Mouse (Mus musculus) lung, embryonic 14.5 days (tissue): ENCODE data around the gene Il4ra. TPM values are rescaled to one million over a fixed set of nuclear protein-coding genes. Genes with fewer than 3 reads are reported as not detected.

Experiments
- ATAC-seq: fragments of 200-750 bp; cut with Nextera tagmentation; 2 replicates; pipeline ENCODE4 v1.8.0; 2017; ENCODE audit warnings: mild to moderate bottlenecking, moderate TSS enrichment, moderate library complexity; ENCODE audit not compliant: insufficient read depth
- DNase-seq: peaks from one replicate; pipeline ENCODE4 v3.0.0-alpha.2; 2015
- H3K27ac ChIP-seq: fragments of 300-500 bp; sonication (generic); 2 replicates; pipeline ENCODE4 v1.5.1; 2014; ENCODE audit warnings: low read depth, mild to moderate bottlenecking, moderate library complexity
- H3K27me3 ChIP-seq: fragments of 300-500 bp; sonication (generic); 2 replicates; pipeline ENCODE4 v1.6.1; 2014; ENCODE audit warnings: low read length, control low read depth; ENCODE audit not compliant: insufficient read depth
- H3K36me3 ChIP-seq: fragments of 300-500 bp; sonication (generic); 2 replicates; pipeline ENCODE4 v1.6.1; 2014; ENCODE audit warnings: control low read depth; ENCODE audit not compliant: insufficient read depth
- H3K4me1 ChIP-seq: fragments of 300-500 bp; sonication (generic); 2 replicates; pipeline ENCODE4 v1.6.1; 2014; ENCODE audit warnings: antibody characterized with exemption, control low read depth; ENCODE audit not compliant: insufficient read depth
- H3K4me2 ChIP-seq: fragments of 300-500 bp; sonication (generic); 2 replicates; pipeline ENCODE4 v1.6.1; 2014; ENCODE audit warnings: mild to moderate bottlenecking
- H3K4me3 ChIP-seq: fragments of 300-500 bp; sonication (generic); 2 replicates; pipeline ENCODE4 v1.5.1; 2014; ENCODE audit warnings: low read depth, low read length
- H3K9ac ChIP-seq: fragments of 300-500 bp; sonication (generic); 2 replicates; pipeline ENCODE4 v1.6.1; 2014
- H3K9me3 ChIP-seq: fragments of 300-500 bp; sonication (generic); 2 replicates; pipeline ENCODE4 v1.6.1; 2016; ENCODE audit warnings: low read depth, low read length, control low read depth
- CTCF ChIP-seq: IDR thresholded peaks from 2 replicates; pipeline ENCODE4 v1.5.1; 2016; ENCODE audit warnings: antibody characterized with exemption, low read depth
- WGBS: fragments of 180-500 bp; shearing (Covaris S2); extraction: QIAGEN DNeasy Blood & Tissue Kit; methylation state at CpG from one replicate; pipeline ENCODE4 v1.1.7; 2014; 5-methylcytosine and 5-hydroxymethylcytosine counted together
- polyA plus RNA-seq: library from polyadenylated mRNA; unstranded; fragments of >200 nt; fragmentation: Nextera tagmentation; extraction: Ambion mirVana; gene quantifications from 2 replicates; pipeline ENCODE4 v1.2.1, GENCODE M21; 2014

Il4ra gene
- polyA plus RNA-seq, 1 experiment from 2014 or later = 11.3 TPM

GRCm38 (mm10) chr7:125539351-125539750 lies 12.6 kb upstream of the Il4ra start:
- H3K27ac ChIP-seq = no peak overlapping the region
- H3K36me3 ChIP-seq = no peaks in the 10 kb centered on the region
- H3K4me1 ChIP-seq = no peaks in the 10 kb centered on the region
- no peak overlapping the region for H3K9ac ChIP-seq
- no peak for TF ChIP-seq CTCF
- DNase-seq (no peak), ATAC-seq (no peak)
- no peak overlapping the region for H3K4me3 ChIP-seq
- no peak overlapping the region for H3K4me2 ChIP-seq
- H3K27me3 ChIP-seq = no peaks in the 10 kb centered on the region
- H3K9me3 ChIP-seq = peaks cover 5% of the 10 kb centered on the region; the same call in 1 of the 2 replicates
- 75% methylated on average over 3 of the region's 3 CpGs for WGBS

GRCm38 (mm10) chr7:125541026-125541425 lies 10.9 kb upstream of the Il4ra start:
- no peak overlapping the region for H3K9ac ChIP-seq
- no peaks in the 10 kb centered on the region for H3K36me3 ChIP-seq
- H3K27ac ChIP-seq = no peak overlapping the region
- no peak overlapping the region for H3K4me2 ChIP-seq
- H3K9me3 ChIP-seq = no peaks in the 10 kb centered on the region
- ATAC-seq (no peak), DNase-seq (no peak)
- H3K4me3 ChIP-seq = no peak overlapping the region
- TF ChIP-seq CTCF = no peak
- 60% methylated on average over 1 of the region's 1 CpGs for WGBS
- H3K27me3 ChIP-seq = no peaks in the 10 kb centered on the region
- no peaks in the 10 kb centered on the region for H3K4me1 ChIP-seq

GRCm38 (mm10) chr7:125541821-125542220 lies 10.1 kb upstream of the Il4ra start:
- WGBS = 85% methylated on average over 2 of the region's 2 CpGs
- TF ChIP-seq CTCF = no peak
- no peak for DNase-seq
- Histone ChIP-seq H3K9me3 (no peaks in the 10 kb centered on the region), H3K4me1 (no peaks in the 10 kb centered on the region), H3K27ac (no peak overlapping the region), H3K4me2 (no peak overlapping the region), H3K4me3 (no peak overlapping the region), H3K27me3 (no peaks in the 10 kb centered on the region), H3K36me3 (no peaks in the 10 kb centered on the region), H3K9ac (no peak overlapping the region)
- no peak for ATAC-seq

GRCm38 (mm10) chr7:125542335-125543050 lies 9.4 kb upstream of the Il4ra start:
- WGBS = 69% methylated on average over 11 of the region's 11 CpGs
- no peak overlapping the region for H3K9ac ChIP-seq
- H3K4me2 ChIP-seq = no peak overlapping the region
- H3K4me3 ChIP-seq = no peak overlapping the region
- no peak overlapping the region for H3K27ac ChIP-seq
- no peaks in the 10 kb centered on the region for H3K9me3 ChIP-seq
- no peaks in the 10 kb centered on the region for H3K27me3 ChIP-seq
- H3K4me1 ChIP-seq = no peaks in the 10 kb centered on the region
- no peak for TF ChIP-seq CTCF
- DNase-seq (no peak), ATAC-seq (no peak)
- H3K36me3 ChIP-seq = no peaks in the 10 kb centered on the region

- H3K9me3 ChIP-seq = no peaks in the 10 kb centered on the region
- H3K9ac ChIP-seq = no peak overlapping the region
- no peak overlapping the region for H3K27ac ChIP-seq
- DNase-seq (no peak), ATAC-seq (no peak)
- H3K4me2 ChIP-seq = no peak overlapping the region
- WGBS = 40% methylated on average over 3 of the region's 3 CpGs
- H3K36me3 ChIP-seq = no peaks in the 10 kb centered on the region
- no peaks in the 10 kb centered on the region for H3K27me3 ChIP-seq
- no peaks in the 10 kb centered on the region for H3K4me1 ChIP-seq
- TF ChIP-seq CTCF = no peak
- H3K4me3 ChIP-seq = no peak overlapping the region
These were observed 8.4 kb upstream of the Il4ra start for GRCm38 (mm10) chr7:125543497-125543896.

- WGBS = 86% methylated on average over 7 of the region's 7 CpGs
- H3K36me3 ChIP-seq = no peaks in the 10 kb centered on the region
- DNase-seq = no peak
- H3K4me3 ChIP-seq = no peak overlapping the region
- no peaks in the 10 kb centered on the region for H3K4me1 ChIP-seq
- H3K9ac ChIP-seq = no peak overlapping the region
- H3K9me3 ChIP-seq = no peaks in the 10 kb centered on the region
- no peak for TF ChIP-seq CTCF
- no peak overlapping the region for H3K27ac ChIP-seq
- no peaks in the 10 kb centered on the region for H3K27me3 ChIP-seq
- no peak overlapping the region for H3K4me2 ChIP-seq
- ATAC-seq = no peak
These were observed 6.6 kb upstream of the Il4ra start for GRCm38 (mm10) chr7:125545331-125545730.

- Histone ChIP-seq H3K4me1 (0 out of 2 replicates have a peak, but pooled peaks cover 4% of the 10 kb centered on the region), H3K4me2 (no peak overlapping the region), H3K9ac (no peak overlapping the region), H3K4me3 (no peak overlapping the region), H3K9me3 (no peaks in the 10 kb centered on the region), H3K27ac (no peak overlapping the region), H3K36me3 (no peaks in the 10 kb centered on the region), H3K27me3 (0 out of 2 replicates have a peak, but pooled peaks cover 3% of the 10 kb centered on the region)
- DNase-seq = no peak
- TF ChIP-seq CTCF = no peak
- ATAC-seq = no peak
- WGBS = 80% methylated on average over 6 of the region's 6 CpGs
These were observed 5.2 kb upstream of the Il4ra start for GRCm38 (mm10) chr7:125546727-125547126.
